Mouse (Mus musculus) forebrain, postnatal 0 days (tissue): ENCODE results near the gene Capn9. TPM values are rescaled to one million over a fixed set of nuclear protein-coding genes. Genes with fewer than 3 reads are reported as not detected.

Experiments
- ATAC-seq: fragments of 200-750 bp; cut with Nextera tagmentation; 2 replicates; pipeline ENCODE4 v1.8.0; 2017; ENCODE audit warnings: mild to moderate bottlenecking, moderate library complexity
- DNase-seq: peaks from one replicate; pipeline ENCODE4 v3.0.0-alpha.2; 2015
- H3K27ac ChIP-seq: fragments of 300-500 bp; sonication (generic); 2 replicates; pipeline ENCODE4 v1.5.1; 2014; ENCODE audit warnings: low read depth, mild to moderate bottlenecking, antibody characterized with exemption, low read length, moderate library complexity, mixed read lengths
- H3K27me3 ChIP-seq: fragments of 300-500 bp; sonication (generic); 2 replicates; pipeline ENCODE4 v1.6.1; 2014; ENCODE audit warnings: mild to moderate bottlenecking, low read length, mixed read lengths; ENCODE audit not compliant: insufficient read depth
- H3K36me3 ChIP-seq: fragments of 300-500 bp; sonication (generic); 2 replicates; pipeline ENCODE4 v1.6.1; 2014; ENCODE audit warnings: mild to moderate bottlenecking, moderate library complexity; ENCODE audit not compliant: insufficient read depth
- H3K4me1 ChIP-seq: fragments of 300-500 bp; sonication (generic); 2 replicates; pipeline ENCODE4 v1.6.1; 2014; ENCODE audit warnings: antibody characterized with exemption; ENCODE audit not compliant: insufficient read depth
- H3K4me2 ChIP-seq: fragments of 300-500 bp; sonication (generic); 2 replicates; pipeline ENCODE4 v1.6.1; 2014; ENCODE audit warnings: low read depth, mild to moderate bottlenecking, moderate library complexity
- H3K4me3 ChIP-seq: fragments of 300-500 bp; sonication (generic); 2 replicates; pipeline ENCODE4 v1.5.1; 2014; ENCODE audit warnings: low read depth, low read length, mixed read lengths
- H3K9ac ChIP-seq: fragments of 300-500 bp; sonication (generic); 2 replicates; pipeline ENCODE4 v1.6.1; 2014; ENCODE audit warnings: mild to moderate bottlenecking
- H3K9me3 ChIP-seq: fragments of 300-500 bp; sonication (generic); 2 replicates; pipeline ENCODE4 v1.6.1; 2016; ENCODE audit warnings: low read length
- CTCF ChIP-seq: sonication (generic); IDR thresholded peaks from 2 replicates; pipeline ENCODE4 v1.5.1; 2016; ENCODE audit warnings: antibody characterized with exemption, control low read depth, low read depth
- WGBS: fragments of 180-500 bp; shearing (Covaris S2); extraction: QIAGEN DNeasy Blood & Tissue Kit; methylation state at CpG from one replicate; pipeline ENCODE4 v1.1.7; 2014; 5-methylcytosine and 5-hydroxymethylcytosine counted together
- polyA plus RNA-seq: library from polyadenylated mRNA; unstranded; fragments of >200 nt; fragmentation: Nextera tagmentation; extraction: Ambion mirVana; gene quantifications from 2 replicates; pipeline ENCODE4 v1.2.1, GENCODE M21; 2015
- total RNA-seq: library from RNA; depleted of rRNA; stranded (reverse); fragments of >200 nt; gene quantifications from 2 replicates; pipeline ENCODE4 v1.2.3, GENCODE M21; 2014

The Capn9 gene
- total and polyA plus RNA-seq, 2 experiments from 2014 or later: 0.29 TPM; not detected in 1

DNA sequence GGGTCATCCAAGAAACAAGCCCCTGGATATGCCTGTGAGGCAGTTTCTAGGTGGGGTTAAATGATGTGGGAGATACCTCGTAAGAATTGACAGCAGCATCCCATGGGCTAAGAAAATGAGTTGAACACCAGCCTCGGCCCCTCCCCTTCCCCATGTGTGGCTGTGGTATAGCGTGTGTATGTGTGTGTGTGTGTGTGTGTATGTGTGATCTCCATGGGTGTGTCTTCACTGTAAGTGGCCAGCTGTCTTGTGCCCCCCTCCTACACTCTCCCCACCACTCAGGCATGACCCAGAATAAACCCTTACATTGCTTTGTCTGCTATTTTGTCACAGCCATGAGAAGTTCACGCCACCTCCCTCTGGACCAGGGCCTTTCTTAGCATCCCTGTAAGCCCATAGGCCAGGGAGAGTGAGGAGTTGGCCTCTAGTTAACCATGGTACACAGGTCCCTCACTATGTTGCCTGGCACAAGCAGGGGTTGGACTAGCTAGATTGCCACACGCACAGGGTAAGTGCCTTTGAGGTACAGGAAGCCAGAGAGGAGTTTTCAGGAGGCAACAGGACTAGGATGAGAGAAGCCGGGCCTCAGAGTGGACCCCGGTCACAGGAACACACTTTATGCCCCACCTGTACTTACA lies 20.7 kb upstream of the Capn9 start:
- no peak for DNase-seq
- TF ChIP-seq CTCF: no peak
- no peaks in the 10 kb centered on the region for H3K27me3 ChIP-seq
- no peaks in the 10 kb centered on the region for H3K9me3 ChIP-seq
- no peak overlapping the region for H3K27ac ChIP-seq
- H3K4me1 ChIP-seq: no peaks in the 10 kb centered on the region
- 90% methylated on average over 7 of the region's 7 CpGs for WGBS
- no peak for ATAC-seq
- H3K4me2 ChIP-seq: no peak overlapping the region
- no peak overlapping the region for H3K9ac ChIP-seq
- no peak overlapping the region for H3K4me3 ChIP-seq
- H3K36me3 ChIP-seq: peaks cover 27% of the 10 kb centered on the region

DNA sequence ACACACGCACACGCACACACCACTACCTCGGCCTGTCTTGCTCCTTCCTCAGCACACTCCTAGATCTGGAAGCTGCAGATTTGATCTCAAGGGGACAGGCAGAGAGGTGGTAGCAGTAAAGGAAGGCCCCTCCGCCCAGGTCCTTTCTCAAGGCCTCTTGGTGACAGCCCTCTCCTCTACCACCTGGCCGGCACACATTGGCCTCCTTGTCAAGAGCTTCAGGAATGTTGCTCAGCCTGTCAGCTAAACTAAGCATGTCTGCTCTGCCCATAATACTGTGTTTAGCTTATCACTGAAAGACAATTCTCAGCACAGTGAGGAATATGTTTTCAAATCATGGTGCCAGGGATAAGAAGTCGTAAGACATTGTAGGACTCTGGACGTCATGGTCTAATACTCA lies 19.7 kb upstream of the Capn9 start:
- H3K4me3 ChIP-seq: no peak overlapping the region
- peaks cover 17% of the 10 kb centered on the region for H3K36me3 ChIP-seq
- no peaks in the 10 kb centered on the region for H3K4me1 ChIP-seq
- ATAC-seq (0 out of 2 replicates have a peak, but pooled peaks have one; percentile 35), DNase-seq (no peak)
- H3K27me3 ChIP-seq: no peaks in the 10 kb centered on the region
- no peak overlapping the region for H3K27ac ChIP-seq
- no peak overlapping the region for H3K9ac ChIP-seq
- 76% methylated on average over 7 of the region's 7 CpGs for WGBS
- no peak overlapping the region for H3K4me2 ChIP-seq
- no peaks in the 10 kb centered on the region for H3K9me3 ChIP-seq
- no peak for TF ChIP-seq CTCF

DNA sequence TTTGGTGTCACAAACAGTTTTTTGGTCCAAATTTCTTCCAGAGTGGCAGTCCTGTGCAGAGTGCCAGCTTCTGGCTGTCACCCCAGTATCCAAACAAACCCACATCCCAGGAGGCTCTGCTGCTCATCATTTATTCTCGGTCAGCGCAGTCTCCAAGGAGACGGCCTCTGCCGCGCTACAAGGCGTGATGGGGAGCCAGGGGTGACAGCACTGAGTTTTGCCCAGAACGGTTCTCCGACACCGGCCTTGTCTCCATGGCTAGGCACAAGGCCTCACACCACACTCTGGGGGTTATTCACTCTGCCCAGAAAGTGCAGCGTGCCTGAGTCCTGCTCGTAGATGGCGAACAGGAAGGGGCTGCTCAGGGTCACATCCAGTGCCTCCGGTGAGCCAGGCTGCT lies 19.3 kb upstream of the Capn9 start:
- no peaks in the 10 kb centered on the region for H3K9me3 ChIP-seq
- no peak for TF ChIP-seq CTCF
- H3K4me2 ChIP-seq: no peak overlapping the region
- peak; percentile 81 for ATAC-seq
- 67% methylated on average over 13 of the region's 13 CpGs for WGBS
- H3K27ac ChIP-seq: peak overlapping the region; percentile 21; the same call in 1 of the 2 replicates
- no peak overlapping the region for H3K9ac ChIP-seq
- H3K27me3 ChIP-seq: no peaks in the 10 kb centered on the region
- peaks cover 13% of the 10 kb centered on the region for H3K36me3 ChIP-seq
- peak; percentile 31 for DNase-seq
- no peak overlapping the region for H3K4me3 ChIP-seq
- no peaks in the 10 kb centered on the region for H3K4me1 ChIP-seq

DNA sequence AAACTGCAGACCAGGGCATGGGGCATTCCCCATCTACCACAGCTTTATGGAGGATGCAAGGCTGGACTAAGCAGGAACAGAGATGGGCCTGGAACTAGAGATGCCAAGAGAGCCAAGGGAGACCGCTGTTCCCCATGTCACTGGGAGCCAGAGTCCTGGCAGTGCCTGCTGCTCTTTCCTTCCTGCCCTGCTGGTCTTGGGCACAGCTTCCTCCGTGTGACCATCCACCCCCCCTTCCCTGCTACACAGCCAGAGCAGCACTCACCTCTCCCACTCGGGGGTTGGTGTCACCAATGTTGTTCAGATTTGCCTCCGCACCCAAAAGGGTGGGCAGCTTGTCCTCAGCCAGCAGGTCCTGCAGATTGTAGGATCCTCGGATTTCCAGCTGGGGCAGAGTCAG lies 18.4 kb upstream of the Capn9 start:
- Histone ChIP-seq H3K4me1 (no peaks in the 10 kb centered on the region), H3K4me3 (no peak overlapping the region), H3K9me3 (no peaks in the 10 kb centered on the region), H3K27ac (0 out of 2 replicates have a peak overlapping the region, but pooled peaks have one; percentile 15), H3K27me3 (no peaks in the 10 kb centered on the region), H3K9ac (no peak overlapping the region), H3K36me3 (peaks cover 5% of the 10 kb centered on the region), H3K4me2 (no peak overlapping the region)
- DNase-seq (no peak), ATAC-seq (no peak)
- 72% methylated on average over 5 of the region's 5 CpGs for WGBS
- TF ChIP-seq CTCF: no peak

DNA sequence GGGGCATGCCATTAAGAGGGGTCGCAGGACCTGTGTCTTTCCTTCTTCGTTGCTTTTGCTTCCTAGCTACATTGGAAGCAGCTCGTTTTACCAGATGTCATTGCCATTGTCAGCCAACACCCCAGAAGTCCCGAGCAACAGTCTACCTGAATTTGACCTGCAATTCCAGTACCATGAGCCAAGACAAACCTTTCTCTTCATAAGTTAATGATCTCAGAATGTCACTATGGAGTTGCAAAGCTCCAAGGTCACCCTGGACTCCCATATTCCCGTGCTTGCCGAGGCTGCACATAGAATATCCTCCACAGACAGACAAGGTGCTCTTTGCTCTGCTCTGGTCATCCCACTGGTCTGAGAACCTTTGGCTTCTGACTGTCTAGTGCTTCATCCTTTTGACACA lies 8.8 kb upstream of the Capn9 start:
- WGBS: 86% methylated on average over 6 of the region's 6 CpGs
- H3K9ac ChIP-seq: no peak overlapping the region
- no peak for TF ChIP-seq CTCF
- no peaks in the 10 kb centered on the region for H3K36me3 ChIP-seq
- no peak overlapping the region for H3K27ac ChIP-seq
- no peak for ATAC-seq
- no peaks in the 10 kb centered on the region for H3K27me3 ChIP-seq
- H3K4me1 ChIP-seq: no peaks in the 10 kb centered on the region
- H3K9me3 ChIP-seq: no peaks in the 10 kb centered on the region
- no peak for DNase-seq
- H3K4me3 ChIP-seq: no peak overlapping the region
- no peak overlapping the region for H3K4me2 ChIP-seq

DNA sequence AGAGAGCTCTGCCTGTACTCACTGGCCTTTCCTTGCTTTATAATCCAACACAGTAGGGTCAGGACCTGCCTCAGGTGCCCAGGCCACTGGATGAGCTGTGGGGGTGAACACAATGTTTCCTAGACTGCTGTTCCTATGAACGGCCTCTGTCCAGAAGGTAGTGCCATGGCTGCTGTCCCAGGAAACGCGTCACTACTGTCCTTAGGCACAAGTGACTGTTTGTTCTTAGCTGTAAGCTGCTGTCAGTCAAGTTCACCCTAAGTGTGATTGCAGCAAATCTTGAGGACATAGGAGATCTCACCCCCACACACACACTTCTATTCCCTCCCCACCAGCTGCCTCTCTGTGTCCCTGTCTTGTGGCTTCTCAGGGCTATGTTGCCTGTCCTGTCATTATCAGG lies 8.3 kb upstream of the Capn9 start:
- H3K9ac ChIP-seq: no peak overlapping the region
- DNase-seq: no peak
- 80% methylated on average over 3 of the region's 3 CpGs for WGBS
- no peak for TF ChIP-seq CTCF
- H3K36me3 ChIP-seq: no peaks in the 10 kb centered on the region
- H3K27me3 ChIP-seq: no peaks in the 10 kb centered on the region
- H3K4me3 ChIP-seq: no peak overlapping the region
- no peak overlapping the region for H3K4me2 ChIP-seq
- no peaks in the 10 kb centered on the region for H3K9me3 ChIP-seq
- H3K27ac ChIP-seq: no peak overlapping the region
- no peaks in the 10 kb centered on the region for H3K4me1 ChIP-seq
- ATAC-seq: no peak

DNA sequence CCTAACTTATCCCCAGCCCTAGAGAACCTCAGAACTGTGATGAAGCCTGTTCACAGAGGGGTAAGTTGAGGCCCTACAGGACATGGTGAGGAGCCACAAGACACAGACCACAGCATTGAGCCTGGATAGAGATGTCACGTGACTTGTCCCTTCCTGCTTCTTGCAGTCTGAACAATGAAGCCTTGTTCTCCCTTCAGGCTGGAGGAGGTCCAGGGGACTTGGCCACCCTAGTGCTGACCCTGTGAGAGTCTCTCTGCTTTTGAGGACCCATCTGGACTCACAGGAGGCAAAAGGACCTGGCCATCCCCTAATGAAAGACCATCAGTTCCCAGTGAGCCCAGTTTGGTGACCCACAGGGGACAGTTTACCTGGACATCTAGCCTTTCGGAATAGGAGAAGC lies 6.8 kb upstream of the Capn9 start:
- Histone ChIP-seq H3K9ac (no peak overlapping the region), H3K36me3 (no peaks in the 10 kb centered on the region), H3K9me3 (no peaks in the 10 kb centered on the region), H3K4me2 (no peak overlapping the region), H3K27ac (no peak overlapping the region), H3K27me3 (no peaks in the 10 kb centered on the region), H3K4me1 (no peaks in the 10 kb centered on the region), H3K4me3 (no peak overlapping the region)
- DNase-seq: no peak
- no peak for TF ChIP-seq CTCF
- WGBS: 66% methylated on average over 2 of the region's 2 CpGs
- peak; percentile 59; the same call in 1 of the 2 replicates for ATAC-seq

DNA sequence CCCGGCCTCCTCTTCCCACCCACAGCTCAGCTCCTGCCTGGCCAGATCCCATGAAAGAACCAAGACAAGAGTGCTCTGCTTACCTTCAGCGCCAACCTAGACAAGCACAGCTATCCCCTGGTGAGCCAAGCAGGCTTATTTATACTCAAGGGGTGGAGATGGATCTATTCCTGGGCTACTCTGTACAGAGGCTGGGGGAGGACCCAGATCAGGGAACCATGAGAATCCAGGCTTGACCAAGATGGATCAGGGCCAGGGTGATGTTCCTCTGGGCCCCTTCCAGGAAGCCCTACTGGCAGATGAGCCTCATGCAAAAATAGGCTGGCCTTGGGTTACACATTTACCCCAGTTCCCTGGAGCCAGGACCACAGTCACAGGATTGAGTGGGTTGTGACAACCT lies 6.3 kb upstream of the Capn9 start, which contains the start of gene Agt:
Agt (minus strand) TSS at position 114 of the 400 bp plus-strand sequence.
- Histone ChIP-seq H3K4me1 (no peaks in the 10 kb centered on the region), H3K27me3 (no peaks in the 10 kb centered on the region), H3K4me3 (no peak within 1 kb of the TSS), H3K9me3 (no peaks in the 10 kb centered on the region), H3K36me3 (no peaks in the 10 kb centered on the region), H3K9ac (no peak within 1 kb of the TSS), H3K4me2 (no peak within 1 kb of the TSS), H3K27ac (no peak within 1 kb of the TSS)
- WGBS: 81% methylated on average over 2 of the region's 2 CpGs
- no peak for TF ChIP-seq CTCF
- ATAC-seq: peak; percentile 27; the same call in 1 of the 2 replicates
- no peak for DNase-seq
